29 mouse cellular contexts compared by ENCODE assay signal in genomic region chr17:29913301-29913965, GRCm38 (mm10). TPM values are rescaled to one million over a fixed set of nuclear protein-coding genes. Genes with fewer than 3 reads are reported as not detected.
A peak's percentile ranks its signal among the peaks of the same experiment; 100 is the strongest.
DNase-seq lines count a peak whose midpoint lies in the region; TF ChIP-seq lines count a peak whose summit lies in the region.
"Had no signal": no experiment of that assay in that cellular context is flagged by ENCODE, and none has a peak within 500 bp of the region (broad histone marks: within the 10 kb centered on the region; RNA-seq: fewer than 3 reads in every experiment).

No protein-coding gene starts in this region.

- H3K9ac ChIP-seq in CH12.LX (ENCODE audit: insufficient read depth, low read depth) = no peak overlapping the region
- H3K9ac ChIP-seq: embryonic facial prominence, embryonic 13.5 days; forebrain, embryonic 13.5 days; forebrain, postnatal 0 days; heart, embryonic 15.5 days; hindbrain, embryonic 14.5 days had no signal

- TF ChIP-seq POLR2A in CH12.LX (IDR thresholded peaks at IDR 0.05; ENCODE audit: low read depth, low read length) = no peak

- in situ Hi-C loops in CH12.LX (cut with MboI; ENCODE audit: low pct_ligation_motif_present, low pct_unique_long_range_greater_than_20kb, low sequenced_read_pairs) = no loop called here

- TF ChIP-seq EP300 in CH12.LX (IDR thresholded peaks at IDR 0.05; ENCODE audit: low read length) = no peak

- no peaks in the 10 kb centered on the region for H3K4me1 ChIP-seq in CH12.LX (ENCODE audit: control insufficient read depth in 1 of 2, insufficient read depth in 2 of 2)

- no peak for TF ChIP-seq RAD21 in CH12.LX (IDR thresholded peaks at IDR 0.05; ENCODE audit: low read depth, low read length)

- H3K4me3 ChIP-seq in CH12.LX (replicated peaks in 1 of 3; ENCODE audit: low read depth in 2 of 3, low read length in 2 of 3, poor library complexity in 1 of 3) = no peak overlapping the region
- H3K4me3 ChIP-seq: embryonic facial prominence, embryonic 10.5 days; embryonic facial prominence, embryonic 13.5 days; erythroblast, embryonic 14.5 days; forebrain, embryonic 13.5 days; heart, adult 2 months; heart, embryonic 15.5 days had no signal

- H3K4me2 ChIP-seq in CH12.LX (ENCODE audit: insufficient read depth, low read depth, poor library complexity, severe bottlenecking) = no peak overlapping the region
- H3K4me2 ChIP-seq: embryonic facial prominence, embryonic 13.5 days; forebrain, embryonic 13.5 days; heart, embryonic 11.5 days; heart, embryonic 15.5 days; hindbrain, embryonic 14.5 days had no signal

- no peak for TF ChIP-seq CTCF in CH12.LX (conservative IDR thresholded peaks at IDR 0.05 in 1 of 2, IDR thresholded peaks at IDR 0.05 in 1 of 2; ENCODE audit: low read depth in 2 of 2, low read length in 2 of 2)

- no peaks in the 10 kb centered on the region for H3K36me3 ChIP-seq in CH12.LX (replicated peaks in 1 of 2; ENCODE audit: control insufficient read depth in 1 of 2, insufficient read depth in 1 of 2, low read length in 1 of 2)
- H3K36me3 ChIP-seq: embryonic facial prominence, embryonic 10.5 days; embryonic facial prominence, embryonic 13.5 days; heart, embryonic 15.5 days had no signal

- H3K79me2 ChIP-seq in CH12.LX (replicated peaks; ENCODE audit: control insufficient read depth, extremely low read depth, insufficient read depth, poor library complexity, severe bottlenecking) = no peaks in the 10 kb centered on the region

- DNase-seq in A20 (ENCODE audit: low read depth, low spot score) = peak; percentile 31
- DNase-seq in CH12.LX (ENCODE audit: extremely low read depth) = peak; percentile 26
- DNase-seq in ES-CJ7 (ENCODE audit: low read depth, low spot score) = peak; percentile 59
- DNase-seq in R1 (ENCODE audit: low read depth, low spot score) = peak; percentile 87
- DNase-seq in layer of hippocampus, adult 18-20 months (ENCODE audit: low spot score in 2 of 2) = no peak
- DNase-seq in thymus, postnatal 0 days (ENCODE audit: low spot score) = no peak
- no peak for DNase-seq in gastrocnemius, adult 18-20 months (ENCODE audit: low spot score)
- DNase-seq: adrenal gland, adult 8-10 months; cerebellum, adult 11-12 months; cerebellum, adult 8-10 months; cerebellum, postnatal 10 days; cerebellum, postnatal 36 days; embryo, embryonic 11 days; forebrain, postnatal 0 days; gastrocnemius, postnatal 25 days; heart, adult 2 months; heart, postnatal 10 days; heart, postnatal 4 days; kidney, adult 18-20 months; kidney, adult 9 months had no signal

- no peak overlapping the region for H3K27ac ChIP-seq in CH12.LX (ENCODE audit: insufficient read depth, low read depth)
- H3K27ac ChIP-seq: embryonic facial prominence, embryonic 10.5 days; embryonic facial prominence, embryonic 13.5 days; forebrain, embryonic 13.5 days; heart, adult 2 months; heart, embryonic 15.5 days; hindbrain, embryonic 14.5 days; hindbrain, postnatal 0 days had no signal

- dilution Hi-C loops in CH12.LX (cut with MboI; ENCODE audit: extremely low pct_ligation_motif_present, extremely low pct_unique_long_range_greater_than_20kb, low sequenced_read_pairs) = no loop called here

- H3K9me3 ChIP-seq in CH12.LX (replicated peaks; ENCODE audit: low read length) = peaks cover 3% of the 10 kb centered on the region
- H3K9me3 ChIP-seq: embryonic facial prominence, embryonic 10.5 days; embryonic facial prominence, embryonic 13.5 days; heart, embryonic 15.5 days had no signal

- H3K27me3 ChIP-seq in CH12.LX (replicated peaks) = peaks cover 2% of the 10 kb centered on the region
- H3K27me3 ChIP-seq: embryonic facial prominence, embryonic 13.5 days; forebrain, embryonic 13.5 days; heart, embryonic 15.5 days had no signal

TF ChIP-seq in CH12.LX, 34 proteins besides CTCF, POLR2A, EP300 and RAD21:
- no peak for TF ChIP-seq RCOR1 (conservative IDR thresholded peaks at IDR 0.05; ENCODE audit: low read depth, low read length)
- TF ChIP-seq POLR2AphosphoS2 (IDR thresholded peaks at IDR 0.05; ENCODE audit: low read depth, low read length) = no peak
- no peak for TF ChIP-seq USF2 (conservative IDR thresholded peaks at IDR 0.05; ENCODE audit: low read depth, low read length)

RNA-seq across cellular contexts. Expression of gene Mdga1, which starts 56.5 kb away (rescaled TPM):
- total RNA-seq in CH12.LX (2012; rRNA removed) (0.25 and 0.38 TPM in 2 replicates), CH12.LX (2014; rRNA removed) (0.34 and 0.39 TPM in 2 replicates)
- polyA plus RNA-seq in CH12.LX (2012; ENCODE audit: insufficient read length, low read depth) = 0.29 and 0.65 TPM in 2 replicates
- total RNA-seq in layer of hippocampus, adult 18-20 months (2021) = 10 to 100 TPM; 53.8 to 63.8 TPM
- 1.3 and 2.6 TPM in 2 replicates for polyA plus RNA-seq in thymus, postnatal 0 days (2015; fragmentation: Nextera tagmentation; extraction: Ambion mirVana)
- total RNA-seq in gastrocnemius, adult 18-20 months (2021) = 10 to 100 TPM; 26.5 to 32.8 TPM
- polyA plus RNA-seq: inflammation-experienced regulatory T-cells, adult 6 months had no signal

Comparison
In these comparisons a context has a peak if more than half of its experiments do, and no peak if none do; other contexts are left out.
1. DNase-seq: peak in A20 (single experiment), CH12.LX (single experiment), ES-CJ7 (single experiment) and R1 (single experiment); none in layer of hippocampus, adult 18-20 months (0 of 2), thymus, postnatal 0 days (single experiment) and gastrocnemius, adult 18-20 months (single experiment).
2. RNA of gene Mdga1, which starts 56.5 kb away (total RNA-seq): 53.8 to 63.8 TPM in layer of hippocampus, adult 18-20 months and 26.5 to 32.8 TPM in gastrocnemius, adult 18-20 months; 0.25 to 0.39 TPM in CH12.LX; every median in the first group is over 10 times any median in the second.